Mouse (Mus musculus) ES-Bruce4 (cell line): Measurements from ENCODE around the gene Crygb.

ENCODE experiments used
- CTCF ChIP-seq: IDR thresholded peaks from one replicate; pipeline ENCODE4 v1.8.1; 2011; ENCODE audit warnings: low read depth, low read length
- EP300 ChIP-seq: IDR thresholded peaks from 2 replicates; pipeline ENCODE4 v1.6.1; 2011; ENCODE audit warnings: low read depth, low read length; ENCODE audit not compliant: insufficient read depth
- POLR2A ChIP-seq: IDR thresholded peaks from one replicate; pipeline ENCODE4 v1.8.1; 2011; ENCODE audit warnings: low read length; ENCODE audit not compliant: insufficient read depth

DNA sequence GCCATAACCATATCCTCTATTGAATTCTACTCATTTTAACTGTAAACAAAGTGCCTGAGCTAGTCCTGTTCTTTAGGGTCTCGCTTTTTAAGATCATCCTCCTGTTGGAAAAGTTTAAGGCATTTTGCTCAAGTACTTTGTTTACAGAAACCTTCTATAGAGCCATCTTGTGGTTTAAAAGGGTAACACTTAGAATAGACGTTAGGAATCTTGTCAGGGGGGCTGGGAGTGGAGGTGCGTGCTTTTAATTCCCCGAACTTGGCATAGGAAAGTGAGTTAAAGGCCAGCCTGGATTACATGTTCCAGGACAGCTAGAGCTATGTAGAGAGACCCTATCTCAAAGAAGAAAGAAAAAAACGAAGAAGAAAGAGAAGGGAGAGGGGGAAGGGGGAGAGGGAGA, 6.5 kb downstream of the Crygb start:
- TF ChIP-seq CTCF (no peak), EP300 (no peak), POLR2A (no peak)
